24 mouse cellular contexts compared by ENCODE assay signal in the genomic region with DNA sequence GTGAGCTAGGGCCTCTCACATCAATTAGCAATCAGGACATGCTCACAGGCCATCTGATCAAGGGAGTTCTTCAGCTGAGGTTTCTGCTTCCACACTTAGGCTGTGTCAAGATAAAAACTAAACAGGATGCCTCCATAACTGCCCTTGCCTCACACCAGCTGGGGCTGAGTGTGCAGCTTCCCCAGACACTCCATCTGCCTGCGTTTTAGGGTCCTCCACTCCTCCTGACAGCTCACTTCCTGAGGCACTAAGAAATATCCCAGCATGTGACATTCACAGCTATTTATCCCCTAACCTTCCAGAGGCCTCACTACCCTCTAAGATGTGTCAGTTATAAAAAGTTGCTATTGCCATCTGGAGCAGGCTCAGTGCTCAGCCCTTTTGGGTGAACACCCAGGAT. TPM values are rescaled to one million over a fixed set of nuclear protein-coding genes. Genes with fewer than 3 reads are reported as not detected.
DNase-seq lines count a peak whose midpoint lies in the region; ATAC-seq and TF ChIP-seq lines count a peak whose summit lies in the region.
"Had no signal": no experiment of that assay in that cellular context is flagged by ENCODE, and none has a peak within 500 bp of the region (broad histone marks: within the 10 kb centered on the region; RNA-seq: fewer than 3 reads in every experiment).

No protein-coding gene starts in this region.

- no peaks in the 10 kb centered on the region for H3K9me3 ChIP-seq in kidney, embryonic 16.5 days (ENCODE audit: low read length)
- no peaks in the 10 kb centered on the region for H3K9me3 ChIP-seq in liver, postnatal 0 days (ENCODE audit: low read length)
- H3K9me3 ChIP-seq: embryonic facial prominence, embryonic 12.5 days; heart, embryonic 12.5 days; limb, embryonic 12.5 days; lung, embryonic 15.5 days had no signal

- H3K27ac ChIP-seq in gastrocnemius, adult 2 months = peak overlapping the region; percentile 99
- H3K27ac ChIP-seq in kidney, embryonic 16.5 days (ENCODE audit: low read length) = 0 out of 2 replicates have a peak overlapping the region, but pooled peaks have one; percentile 40
- H3K27ac ChIP-seq in liver, postnatal 0 days (ENCODE audit: low read depth) = peak overlapping the region; percentile 77
- H3K27ac ChIP-seq: embryonic facial prominence, embryonic 12.5 days; hindbrain, embryonic 14.5 days; limb, embryonic 12.5 days; lung, embryonic 15.5 days had no signal

- TF ChIP-seq CTCF in gastrocnemius, adult 2 months (IDR thresholded peaks at IDR 0.05) = no peak
- TF ChIP-seq CTCF in liver, postnatal 0 days (IDR thresholded peaks at IDR 0.05; ENCODE audit: low read depth) = no peak

- WGBS in kidney, embryonic 16.5 days = 11% methylated on average over 1 of the region's 1 CpGs
- 30% methylated on average over 1 of the region's 1 CpGs for WGBS in liver, postnatal 0 days (ENCODE audit: insufficient replicate concordance)

- H3K27me3 ChIP-seq in kidney, embryonic 16.5 days (ENCODE audit: insufficient read depth, low read length) = no peaks in the 10 kb centered on the region
- H3K27me3 ChIP-seq in liver, postnatal 0 days (ENCODE audit: insufficient read depth, low read length) = no peaks in the 10 kb centered on the region
- H3K27me3 ChIP-seq: heart, embryonic 12.5 days; limb, embryonic 12.5 days; lung, embryonic 15.5 days; Patski had no signal

- H3K36me3 ChIP-seq in kidney, embryonic 16.5 days (ENCODE audit: insufficient read depth, low read length) = no peaks in the 10 kb centered on the region
- H3K36me3 ChIP-seq in liver, postnatal 0 days (replicated peaks; ENCODE audit: insufficient read depth, low read length) = 0 out of 2 replicates have a peak, but pooled peaks cover 2% of the 10 kb centered on the region
- H3K36me3 ChIP-seq: embryonic facial prominence, embryonic 12.5 days; limb, embryonic 12.5 days; lung, embryonic 15.5 days had no signal

- no peak for TF ChIP-seq EP300 in liver, postnatal 0 days (IDR thresholded peaks at IDR 0.05; ENCODE audit: low read depth)

- no peak for ATAC-seq in kidney, embryonic 16.5 days (ENCODE audit: low FRiP score, low TSS enrichment)
- ATAC-seq in liver, postnatal 0 days = no peak
- ATAC-seq: CD4-positive, CD25-positive, alpha-beta regulatory T cell, adult 4 months; forebrain, embryonic 16.5 days; Patski had no signal

- peaks cover 28% of the 10 kb centered on the region for H3K4me1 ChIP-seq in kidney, embryonic 16.5 days (ENCODE audit: insufficient read depth, low read length)
- H3K4me1 ChIP-seq in liver, postnatal 0 days (ENCODE audit: insufficient read depth) = peaks cover 54% of the 10 kb centered on the region

- H3K9ac ChIP-seq in kidney, embryonic 16.5 days (replicated peaks; ENCODE audit: low read length) = no peak overlapping the region
- no peak overlapping the region for H3K9ac ChIP-seq in liver, postnatal 0 days (replicated peaks)
- H3K9ac ChIP-seq: embryonic facial prominence, embryonic 12.5 days; heart, embryonic 12.5 days; hindbrain, embryonic 14.5 days; limb, embryonic 12.5 days; lung, embryonic 15.5 days had no signal

- no peak overlapping the region for H3K4me2 ChIP-seq in kidney, embryonic 16.5 days (replicated peaks; ENCODE audit: low read depth, low read length)
- no peak overlapping the region for H3K4me2 ChIP-seq in liver, postnatal 0 days (ENCODE audit: low read depth, low read length)
- H3K4me2 ChIP-seq: embryonic facial prominence, embryonic 12.5 days; heart, embryonic 12.5 days; hindbrain, embryonic 14.5 days; limb, embryonic 12.5 days; lung, embryonic 15.5 days had no signal

- intact Hi-C loops in gastrocnemius, adult 2 months (cut with DNase I) = no loop called here

- no peak for DNase-seq in gastrocnemius, adult 2 months
- DNase-seq in gastrocnemius, adult 18-20 months (ENCODE audit: low spot score) = no peak
- DNase-seq in kidney, postnatal 14 days = no peak
- DNase-seq in 416B (ENCODE audit: low read depth) = peak; percentile 25
- no peak for DNase-seq in liver, postnatal 0 days
- DNase-seq in adrenal gland, postnatal 4 days (ENCODE audit: low spot score in 2 of 2) = no peak
- no peak for DNase-seq in urinary bladder, postnatal 4 days (ENCODE audit: low spot score in 2 of 2)
- DNase-seq: adrenal gland, adult 8-10 months; cerebellum, adult 11 months; cerebellum, postnatal 10 days; heart, postnatal 14 days; kidney, adult 11 months; midbrain, embryonic 14.5 days had no signal

- H3K4me3 ChIP-seq in gastrocnemius, adult 2 months = no peak overlapping the region
- no peak overlapping the region for H3K4me3 ChIP-seq in kidney, embryonic 16.5 days (ENCODE audit: low read length)
- H3K4me3 ChIP-seq in liver, postnatal 0 days (ENCODE audit: low read depth, low read length) = no peak overlapping the region
- H3K4me3 ChIP-seq: embryonic facial prominence, embryonic 12.5 days; erythroblast, embryonic 14.5 days; heart, embryonic 12.5 days; limb, embryonic 12.5 days; lung, embryonic 15.5 days; myocyte had no signal

RNA-seq across cellular contexts. Expression of a gene that starts 11.6 kb away (rescaled TPM):
- total RNA-seq in gastrocnemius, adult 2 months (2021) = 1,000 to 10,000 TPM; 1,028 to 1,061 TPM
- total RNA-seq in gastrocnemius, adult 18-20 months (2021) = 1,000 to 10,000 TPM in 1 of 2 experiments, 100 to 1,000 TPM in 1; 975 to 1,075 TPM
- polyA plus RNA-seq in kidney, embryonic 16.5 days (2015; fragmentation: Nextera tagmentation; extraction: Ambion mirVana) = 10.7 and 12.7 TPM in 2 replicates
- 22.8 and 24.4 TPM in 2 replicates for polyA plus RNA-seq in liver, postnatal 0 days (2015; fragmentation: Nextera tagmentation; extraction: Ambion mirVana)
- total RNA-seq in adrenal gland, postnatal 4 days (2021) = 10 to 100 TPM; 17.1 to 19.5 TPM

RNA-seq across cellular contexts. Expression of a gene that starts 13.0 kb away (rescaled TPM):
- total RNA-seq in gastrocnemius, adult 2 months (2021) = 10 to 100 TPM; 18.6 to 25.3 TPM
- 10 to 100 TPM; 21.6 to 22.7 TPM for total RNA-seq in gastrocnemius, adult 18-20 months (2021)
- polyA plus RNA-seq in kidney, embryonic 16.5 days (2015; fragmentation: Nextera tagmentation; extraction: Ambion mirVana) = 273 and 296 TPM in 2 replicates
- polyA plus RNA-seq in liver, postnatal 0 days (2015; fragmentation: Nextera tagmentation; extraction: Ambion mirVana) = 55.6 and 62.2 TPM in 2 replicates
- total RNA-seq in adrenal gland, postnatal 4 days (2021) = 10 to 100 TPM; 69.9 to 72.6 TPM

RNA-seq across cellular contexts. Expression of a gene that starts 42.9 kb away (rescaled TPM):
- total RNA-seq in gastrocnemius, adult 2 months (2021) = 10 to 100 TPM in 1 of 2 experiments, 1 to 10 TPM in 1; 8.2 to 13.0 TPM
- 10 to 100 TPM in 1 of 2 experiments, 1 to 10 TPM in 1; 7.7 to 11.0 TPM for total RNA-seq in gastrocnemius, adult 18-20 months (2021)
- polyA plus RNA-seq in kidney, embryonic 16.5 days (2015; fragmentation: Nextera tagmentation; extraction: Ambion mirVana) = 4.7 and 5.3 TPM in 2 replicates
- 1.8 and 1.9 TPM in 2 replicates for polyA plus RNA-seq in liver, postnatal 0 days (2015; fragmentation: Nextera tagmentation; extraction: Ambion mirVana)
- total RNA-seq in adrenal gland, postnatal 4 days (2021) = 10 to 100 TPM; 26.5 to 27.3 TPM

RNA-seq across cellular contexts. Expression of a gene that starts 43.2 kb away (rescaled TPM):
- 10 to 100 TPM; 50.9 to 59.3 TPM for total RNA-seq in gastrocnemius, adult 2 months (2021)
- total RNA-seq in gastrocnemius, adult 18-20 months (2021) = 10 to 100 TPM; 44.7 to 49.5 TPM
- 49.5 TPM in 2 replicates for polyA plus RNA-seq in kidney, embryonic 16.5 days (2015; fragmentation: Nextera tagmentation; extraction: Ambion mirVana)
- polyA plus RNA-seq in liver, postnatal 0 days (2015; fragmentation: Nextera tagmentation; extraction: Ambion mirVana) = 26.7 and 29.3 TPM in 2 replicates
- total RNA-seq in adrenal gland, postnatal 4 days (2021) = 100 to 1,000 TPM; 334 to 351 TPM

RNA-seq across cellular contexts. Expression of a gene that starts 47.2 kb away (rescaled TPM):
- total RNA-seq in gastrocnemius, adult 2 months (2021) = under 1 TPM; 0.64 to 0.81 TPM
- under 1 TPM; 0.59 to 0.90 TPM for total RNA-seq in gastrocnemius, adult 18-20 months (2021)
- 6.4 and 7.0 TPM in 2 replicates for polyA plus RNA-seq in kidney, embryonic 16.5 days (2015; fragmentation: Nextera tagmentation; extraction: Ambion mirVana)
- 1.3 and 1.6 TPM in 2 replicates for polyA plus RNA-seq in liver, postnatal 0 days (2015; fragmentation: Nextera tagmentation; extraction: Ambion mirVana)
- 1 to 10 TPM; 6.4 to 6.8 TPM for total RNA-seq in adrenal gland, postnatal 4 days (2021)

Comparison
In these comparisons a context has a peak if more than half of its experiments do, and no peak if none do; other contexts are left out.
1. H3K27ac ChIP-seq: peak in every context shown above with its lines; median percentile 99 in gastrocnemius, adult 2 months; 77 in liver, postnatal 0 days; 40 in kidney, embryonic 16.5 days.
2. RNA of a gene that starts 11.6 kb away (total RNA-seq): 975 to 1,075 TPM in gastrocnemius, adult 18-20 months and 1,028 to 1,061 TPM in gastrocnemius, adult 2 months; 17.1 to 19.5 TPM in adrenal gland, postnatal 4 days; every median in the first group is over 10 times any median in the second.